Mouse (Mus musculus) heart, embryonic 14.5 days (tissue): ENCODE measurements around the gene 9130213A22Rik. TPM values are rescaled to one million over a fixed set of nuclear protein-coding genes. Genes with fewer than 3 reads are reported as not detected.
"Not testable (repeated sequence)": the region's sequence is repeated elsewhere in the genome, so short reads cannot be mapped to it uniquely, and the experiment has no call there.

Source experiments
- ATAC-seq: fragments of 200-750 bp; cut with Nextera tagmentation; 2 replicates; pipeline ENCODE4 v1.8.0; 2017; ENCODE audit warnings: low read depth, moderate TSS enrichment; ENCODE audit not compliant: insufficient number of reproducible peaks, insufficient read depth, low FRiP score
- H3K27ac ChIP-seq, 2 experiments: fragments of 200-500 bp in 1 of 2; fragments of 300-500 bp in 1 of 2; sonication (generic) in 1 of 2; replicated peaks in 1 of 2; 2 replicates each; pipeline ENCODE4 v1.5.1; 2012 to 2014; ENCODE audit warnings: low read depth in 2 of 2, low read length in 2 of 2, control low read depth in 1 of 2, mild to moderate bottlenecking in 1 of 2, mixed read lengths in 1 of 2; ENCODE audit not compliant: control insufficient read depth in 1 of 2, insufficient read depth in 1 of 2
- H3K27me3 ChIP-seq: fragments of 300-500 bp; sonication (generic); 2 replicates; pipeline ENCODE4 v1.6.1; 2014; ENCODE audit warnings: mild to moderate bottlenecking, low read length, control low read depth; ENCODE audit not compliant: control insufficient read depth, insufficient read depth
- H3K36me3 ChIP-seq: fragments of 300-500 bp; sonication (generic); 2 replicates; pipeline ENCODE4 v1.6.1; 2014; ENCODE audit warnings: mild to moderate bottlenecking, control low read depth, low read length, mixed read lengths; ENCODE audit not compliant: control insufficient read depth, insufficient read depth
- H3K4me1 ChIP-seq, 2 experiments: fragments of 200-500 bp in 1 of 2; fragments of 300-500 bp in 1 of 2; sonication (generic) in 1 of 2; 2 replicates each; pipeline ENCODE4 v1.6.1; 2012 to 2014; ENCODE audit warnings: low read length in 2 of 2, control low read depth in 1 of 2, mixed read lengths in 1 of 2; ENCODE audit not compliant: control insufficient read depth in 2 of 2, insufficient read depth in 2 of 2
- H3K4me2 ChIP-seq: fragments of 300-500 bp; sonication (generic); 2 replicates; pipeline ENCODE4 v1.6.1; 2014; ENCODE audit warnings: mild to moderate bottlenecking, low read length
- H3K4me3 ChIP-seq, 2 experiments: fragments of 200-500 bp in 1 of 2; fragments of 300-500 bp in 1 of 2; sonication (generic) in 1 of 2; 2 replicates each; pipeline ENCODE4 v1.5.1; 2012 to 2014; ENCODE audit warnings: low read length in 2 of 2, mild to moderate bottlenecking in 2 of 2, control low read depth in 1 of 2, low read depth in 1 of 2, moderate library complexity in 1 of 2; ENCODE audit not compliant: control insufficient read depth in 1 of 2, insufficient read depth in 1 of 2
- H3K9ac ChIP-seq: fragments of 300-500 bp; sonication (generic); 2 replicates; pipeline ENCODE4 v1.6.1; 2014; ENCODE audit warnings: mild to moderate bottlenecking, low read length
- H3K9me3 ChIP-seq: fragments of 300-500 bp; sonication (generic); 2 replicates; pipeline ENCODE4 v1.6.1; 2016; ENCODE audit warnings: low read length, control low read depth; ENCODE audit not compliant: control insufficient read depth
- WGBS: fragments of 180-500 bp; shearing (Covaris S2); extraction: QIAGEN DNeasy Blood & Tissue Kit; methylation state at CpG from one replicate; pipeline ENCODE4 v1.1.7; 2014; 5-methylcytosine and 5-hydroxymethylcytosine counted together
- polyA plus RNA-seq: library from polyadenylated mRNA; unstranded; fragments of >200 nt; fragmentation: Nextera tagmentation; extraction: Ambion mirVana; gene quantifications from 2 replicates; pipeline ENCODE4 v1.2.1, GENCODE M21; 2014

Gene 9130213A22Rik
- polyA plus RNA-seq, 1 experiment from 2014 or later: 0.28 TPM

DNA sequence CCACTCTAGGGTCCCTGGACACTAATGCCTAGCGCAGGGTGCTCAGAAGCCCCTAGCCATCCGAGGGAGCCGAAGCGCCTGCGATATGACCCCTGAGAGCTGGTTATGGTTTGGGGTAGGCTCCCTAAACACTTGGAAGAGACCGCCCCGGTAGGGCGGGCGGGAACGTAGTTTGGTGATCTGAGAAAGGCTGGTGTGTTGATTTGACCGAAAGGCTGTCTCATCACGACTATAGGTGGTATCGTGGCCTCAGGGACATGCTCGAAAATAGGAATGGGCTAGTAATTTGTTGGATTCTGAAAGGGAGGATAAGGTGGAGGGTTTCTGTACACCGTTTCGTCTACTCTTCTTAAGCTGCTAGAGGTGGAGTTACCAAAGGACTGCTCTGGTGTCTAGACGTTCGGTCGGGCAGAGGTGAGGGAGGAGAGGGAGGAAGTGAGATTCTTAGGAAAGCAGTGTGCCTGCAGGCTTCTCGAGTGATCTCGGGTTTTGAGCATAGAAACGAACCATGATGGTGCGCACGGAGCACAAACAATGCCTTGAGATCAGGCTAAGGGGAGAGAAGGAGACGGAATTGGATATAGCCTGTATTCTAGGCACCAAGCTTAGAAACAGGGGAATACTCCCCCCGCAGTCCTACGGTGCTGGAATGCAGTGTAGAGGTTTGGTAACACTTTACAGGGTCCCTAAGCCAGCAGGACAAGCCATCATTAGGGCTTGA, 26.7 kb downstream of the 9130213A22Rik start:
- peak overlapping the region; percentile 93 for H3K4me2 ChIP-seq
- no peaks in the 10 kb centered on the region for H3K9me3 ChIP-seq
- H3K27ac ChIP-seq: peak overlapping the region; percentile 98 to 99
- ATAC-seq: no peak
- peak overlapping the region; percentile 88 for H3K9ac ChIP-seq
- WGBS: 1% methylated on average over 27 of the region's 27 CpGs
- H3K4me1 ChIP-seq: peaks cover 29 to 48% of the 10 kb centered on the region in 2 experiments
- peaks cover 23% of the 10 kb centered on the region for H3K36me3 ChIP-seq
- peak overlapping the region; percentile 65 to 88 for H3K4me3 ChIP-seq
- H3K27me3 ChIP-seq: no peaks in the 10 kb centered on the region

DNA sequence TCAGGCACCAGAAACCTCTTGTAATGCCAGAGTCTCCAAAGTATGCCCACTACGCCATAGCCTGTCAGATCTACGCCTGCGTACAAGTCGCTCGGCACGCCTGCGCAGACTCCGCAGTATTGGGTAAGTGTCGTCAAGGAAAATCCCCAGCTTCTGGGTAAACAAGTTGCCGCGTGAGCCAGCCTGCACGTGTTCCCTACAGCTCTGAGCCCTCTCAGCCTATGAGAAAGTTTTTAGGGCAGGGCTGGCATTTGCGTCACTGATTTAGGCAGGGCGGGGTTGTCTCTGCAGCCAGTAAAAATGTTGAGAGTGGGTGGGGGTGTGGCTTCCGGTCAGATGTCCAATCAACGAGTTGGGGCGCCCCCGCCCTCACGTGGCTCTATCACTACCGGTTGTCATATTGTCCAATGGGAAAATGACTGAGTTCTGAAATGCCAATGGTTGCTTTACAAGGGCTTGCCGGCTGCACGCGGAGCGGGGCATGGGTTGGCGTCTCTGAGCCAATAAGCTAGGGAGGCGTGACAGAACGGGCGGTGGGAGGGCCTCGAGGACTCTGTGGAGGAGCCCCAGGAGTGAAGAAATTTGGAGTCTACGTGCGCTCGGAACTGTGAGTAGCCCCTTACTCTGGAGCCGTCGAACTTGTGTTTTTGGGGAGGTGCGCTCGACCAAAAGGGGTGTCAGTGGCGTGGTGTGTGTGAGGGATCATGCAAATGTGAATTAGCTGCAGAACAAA, 27.5 kb downstream of the 9130213A22Rik start, which contains the start of gene Per1:
TSS of gene Per1 (plus strand) at position 521 of the 733 bp plus-strand sequence.
- Histone ChIP-seq H3K27me3 (no peaks in the 10 kb centered on the region), H3K4me3 (peak within 1 kb of the TSS; percentile 65 to 88), H3K27ac (peak within 1 kb of the TSS; percentile 98 to 99), H3K36me3 (peaks cover 27% of the 10 kb centered on the region), H3K9me3 (no peaks in the 10 kb centered on the region), H3K4me1 (peaks cover 25 to 49% of the 10 kb centered on the region in 2 experiments), H3K9ac (peak within 1 kb of the TSS; percentile 88), H3K4me2 (peak within 1 kb of the TSS; percentile 93)
- peak; percentile 85 for ATAC-seq
- under 1% methylated on average over 37 of the region's 37 CpGs for WGBS

DNA sequence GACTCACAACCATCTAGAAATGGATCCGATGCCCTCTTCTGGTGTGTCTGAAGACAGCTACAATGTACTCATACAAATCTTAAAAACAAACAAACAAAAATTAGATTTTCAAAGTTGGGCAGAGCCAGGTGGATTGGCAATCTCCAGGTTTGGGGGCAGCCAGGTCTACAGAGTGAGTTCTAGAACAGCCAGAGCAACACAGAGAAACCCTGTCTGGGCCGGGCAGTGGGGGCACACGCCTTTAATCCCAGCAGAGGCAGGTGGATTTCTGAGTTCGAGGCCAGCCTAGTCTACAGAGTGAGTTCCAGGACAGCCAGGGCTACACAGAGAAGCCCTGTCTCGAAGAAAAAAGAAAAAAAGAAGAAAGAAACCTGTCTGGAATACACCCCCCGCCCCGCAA, 28.5 kb downstream of the 9130213A22Rik start:
- H3K36me3 ChIP-seq: peaks cover 34% of the 10 kb centered on the region
- H3K27ac ChIP-seq: peak overlapping the region in 1 of 2 experiments; percentile 90; a peak in 2 of 4 replicates
- WGBS: 84% methylated on average over 7 of the region's 7 CpGs
- not testable (repeated sequence) for ATAC-seq, H3K9me3 ChIP-seq, H3K27me3 ChIP-seq, H3K4me2 ChIP-seq, H3K4me3 ChIP-seq, H3K9ac ChIP-seq
- peaks cover 22 to 49% of the 10 kb centered on the region in 2 experiments for H3K4me1 ChIP-seq

DNA sequence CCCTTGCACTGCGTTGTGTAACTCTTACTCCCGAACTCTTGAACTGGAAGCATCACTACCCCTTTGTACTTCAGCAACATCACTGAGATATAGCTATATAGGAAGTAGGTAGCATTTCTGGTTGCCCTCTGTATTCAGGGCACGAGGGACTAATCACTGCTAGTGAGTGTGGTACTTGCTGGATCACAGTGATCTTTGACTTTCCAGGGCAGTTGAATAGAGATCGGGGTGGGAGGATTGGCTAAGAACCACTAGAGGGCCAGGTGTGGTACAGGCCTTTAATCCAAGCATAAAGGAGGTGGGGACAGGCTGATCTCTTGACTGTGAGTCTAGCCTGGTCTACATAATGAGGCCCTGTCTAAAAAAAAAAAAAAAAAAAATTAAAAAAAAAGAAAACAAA, 29.5 kb downstream of the 9130213A22Rik start:
- H3K9ac ChIP-seq: no peak overlapping the region
- no peak overlapping the region for H3K4me2 ChIP-seq
- WGBS: 86% methylated on average over 4 of the region's 4 CpGs
- H3K9me3 ChIP-seq: no peaks in the 10 kb centered on the region
- H3K36me3 ChIP-seq: peaks cover 34% of the 10 kb centered on the region
- H3K27ac ChIP-seq: peak overlapping the region in 1 of 2 experiments; percentile 39; a peak in 1 of 4 replicates
- peaks cover 17 to 43% of the 10 kb centered on the region in 2 experiments for H3K4me1 ChIP-seq
- H3K4me3 ChIP-seq: no peak overlapping the region
- ATAC-seq: no peak
- H3K27me3 ChIP-seq: no peaks in the 10 kb centered on the region

DNA sequence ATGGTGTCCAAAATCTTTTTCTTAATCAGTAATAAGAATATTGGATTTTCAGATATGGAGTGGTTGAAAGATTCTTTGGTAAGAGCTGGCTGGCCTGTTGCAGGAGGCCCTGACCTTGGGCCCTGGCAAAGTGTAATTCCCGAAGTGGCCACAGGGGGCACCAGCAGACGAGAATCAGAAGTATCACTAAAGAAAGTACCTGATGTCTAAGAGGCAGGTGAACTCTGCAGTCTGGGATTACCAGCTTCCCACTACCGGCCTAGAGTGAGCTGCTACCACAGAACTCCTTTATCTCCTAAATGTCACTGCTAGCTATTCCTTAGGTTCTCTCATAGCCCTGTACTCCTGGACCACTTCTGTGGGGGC, 30.0 kb downstream of the 9130213A22Rik start:
- no peak for ATAC-seq
- peaks cover 34% of the 10 kb centered on the region for H3K36me3 ChIP-seq
- H3K9ac ChIP-seq: no peak overlapping the region
- H3K4me2 ChIP-seq: no peak overlapping the region
- H3K9me3 ChIP-seq: no peaks in the 10 kb centered on the region
- H3K4me3 ChIP-seq: no peak overlapping the region
- H3K27me3 ChIP-seq: no peaks in the 10 kb centered on the region
- WGBS: 3% methylated on average over 3 of the region's 3 CpGs
- H3K4me1 ChIP-seq: peaks cover 16 to 42% of the 10 kb centered on the region in 2 experiments
- H3K27ac ChIP-seq: peak overlapping the region in 1 of 2 experiments; percentile 39; a peak in 1 of 4 replicates

DNA sequence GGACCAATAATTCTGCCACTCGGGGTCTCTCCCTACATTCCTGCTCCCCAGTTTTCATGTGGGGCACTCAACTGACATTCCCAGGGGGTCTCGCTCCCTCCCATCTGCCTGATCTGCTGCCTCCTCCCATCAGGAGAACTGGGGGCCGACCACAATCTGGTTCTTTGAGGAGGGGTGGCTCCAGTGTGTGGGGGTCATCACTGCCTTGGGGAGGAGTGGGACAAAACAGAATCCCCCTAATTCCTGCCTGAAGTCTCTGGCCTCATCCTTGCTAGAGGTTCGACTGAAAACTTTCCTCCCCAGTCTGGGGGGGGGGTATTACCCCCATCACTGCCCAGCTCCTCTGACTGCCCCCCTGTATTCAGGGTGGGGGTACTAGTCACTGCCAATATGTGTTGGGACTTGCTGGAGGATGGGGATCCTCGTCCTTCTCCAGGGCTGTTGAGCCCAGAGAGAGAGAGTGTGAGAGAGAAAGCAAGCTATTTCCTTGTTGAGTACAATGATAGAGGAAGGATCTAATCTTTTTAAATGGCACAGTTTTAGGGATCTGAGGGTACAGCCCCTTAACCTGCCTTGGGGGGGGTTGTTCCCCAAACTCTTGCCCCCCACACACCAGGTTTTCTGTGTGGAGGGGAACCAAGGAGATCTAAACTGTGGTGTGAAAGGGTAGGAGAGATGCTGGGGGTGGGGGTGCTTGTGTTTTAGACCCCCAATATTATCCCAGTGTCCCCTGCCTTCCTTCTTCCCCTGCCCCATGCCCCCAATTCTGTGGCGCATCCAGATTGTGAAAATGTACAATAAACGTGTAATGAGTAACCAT, 30.6 kb downstream of the 9130213A22Rik start:
- no peak for ATAC-seq
- WGBS: 61% methylated on average over 7 of the region's 7 CpGs
- no peaks in the 10 kb centered on the region for H3K27me3 ChIP-seq
- H3K4me3 ChIP-seq: no peak overlapping the region
- H3K4me2 ChIP-seq: no peak overlapping the region
- H3K27ac ChIP-seq: no peak overlapping the region; a peak in 1 of 4 replicates
- H3K9me3 ChIP-seq: no peaks in the 10 kb centered on the region
- no peak overlapping the region for H3K9ac ChIP-seq
- peaks cover 17 to 46% of the 10 kb centered on the region in 2 experiments for H3K4me1 ChIP-seq
- H3K36me3 ChIP-seq: peaks cover 34% of the 10 kb centered on the region

DNA sequence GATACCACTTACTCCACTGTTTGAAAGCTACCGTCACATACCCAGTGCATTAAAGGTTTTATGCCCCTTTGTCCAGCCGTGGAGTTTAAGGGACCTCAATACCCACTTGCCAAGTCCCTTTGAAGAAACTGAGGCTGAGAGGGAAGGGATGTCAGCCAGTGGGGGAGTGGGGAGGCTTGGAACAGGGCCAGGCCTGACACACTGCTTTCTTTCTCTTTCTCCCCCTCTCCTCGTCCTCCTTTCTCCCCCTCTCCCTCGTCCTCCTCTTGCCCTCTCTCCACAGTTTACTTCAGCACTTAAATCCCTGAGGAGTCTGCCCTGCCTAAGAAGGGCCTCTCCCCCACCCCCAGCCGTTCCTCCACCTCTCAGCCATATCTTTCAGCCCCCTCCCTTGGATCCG, 32.0 kb downstream of the 9130213A22Rik start:
- H3K27me3 ChIP-seq: no peaks in the 10 kb centered on the region
- no peak overlapping the region for H3K9ac ChIP-seq
- ATAC-seq: no peak
- 54% methylated on average over 6 of the region's 6 CpGs for WGBS
- H3K4me2 ChIP-seq: peak overlapping the region; percentile 91; the same call in 1 of the 2 replicates
- H3K36me3 ChIP-seq: peaks cover 34% of the 10 kb centered on the region
- H3K27ac ChIP-seq: no peak overlapping the region
- H3K4me3 ChIP-seq: no peak overlapping the region
- H3K4me1 ChIP-seq: peaks cover 19 to 44% of the 10 kb centered on the region in 2 experiments
- no peaks in the 10 kb centered on the region for H3K9me3 ChIP-seq
